Mouse (Mus musculus): ENCODE measurements around the gene BC030870.

The BC030870 gene

GRCm38 (mm10) chr8:65080731-65081130 lies 48.6 kb downstream of the BC030870 start:
- no peak for DNase-seq (ENCODE audit: low read depth, low spot score)

- no peak for DNase-seq (ENCODE audit: low read depth, low spot score)
Measured at GRCm38 (mm10) chr8:65074733-65075132, 54.6 kb downstream of the BC030870 start, which contains the start of gene Gm10663. Gm10663 (plus strand) TSS chr8:65075033.

- DNase-seq (ENCODE audit: low read depth, low spot score) = no peak
Measured at GRCm38 (mm10) chr8:65070996-65071395, 58.4 kb downstream of the BC030870 start.

GRCm38 (mm10) chr8:65068473-65068819 lies 60.9 kb downstream of the BC030870 start:
- DNase-seq (ENCODE audit: low read depth, low spot score) = no peak

- DNase-seq (ENCODE audit: low read depth, low spot score) = no peak
Measured at GRCm38 (mm10) chr8:65067694-65068472, 61.5 kb downstream of the BC030870 start.

- DNase-seq (ENCODE audit: low read depth, low spot score) = no peak
Measured at GRCm38 (mm10) chr8:65067031-65067430, 62.3 kb downstream of the BC030870 start.

- no peak for DNase-seq (ENCODE audit: low read depth, low spot score)
Measured at GRCm38 (mm10) chr8:65065622-65066021, 63.7 kb downstream of the BC030870 start.

GRCm38 (mm10) chr8:65064071-65064470 lies 65.3 kb downstream of the BC030870 start:
- no peak for DNase-seq (ENCODE audit: low read depth, low spot score)

- no peak for DNase-seq (ENCODE audit: low read depth, low spot score)
Measured at GRCm38 (mm10) chr8:65062195-65062594, 67.2 kb downstream of the BC030870 start.

GRCm38 (mm10) chr8:65056722-65057121 lies 72.6 kb downstream of the BC030870 start:
- DNase-seq (ENCODE audit: low read depth, low spot score) = no peak

- no peak for DNase-seq (ENCODE audit: low read depth, low spot score)
Measured at GRCm38 (mm10) chr8:65053968-65054367, 75.4 kb downstream of the BC030870 start.

GRCm38 (mm10) chr8:65053554-65053953 lies 75.8 kb downstream of the BC030870 start:
- DNase-seq (ENCODE audit: low read depth, low spot score) = no peak

- no peak for DNase-seq (ENCODE audit: low read depth, low spot score)
Measured at GRCm38 (mm10) chr8:65047801-65048200, 81.6 kb downstream of the BC030870 start.

GRCm38 (mm10) chr8:65047193-65047592 lies 82.2 kb downstream of the BC030870 start:
- DNase-seq (ENCODE audit: low read depth, low spot score) = no peak

- no peak for DNase-seq (ENCODE audit: low read depth, low spot score)
Measured at GRCm38 (mm10) chr8:65046565-65046964, 82.8 kb downstream of the BC030870 start.

GRCm38 (mm10) chr8:65037117-65037533 lies 92.2 kb downstream of the BC030870 start, which contains the start of gene Apela:
Apela (minus strand) TSS chr8:65037336.
- no peak for DNase-seq (ENCODE audit: low read depth, low spot score)
